Mouse (Mus musculus) C2C12 (cell line): ENCODE data around the gene Rpp38.
A peak's percentile ranks its signal among the peaks of the same experiment; 100 is the strongest.

Source experiments
- CEBPB ChIP-seq: IDR thresholded peaks from one replicate; pipeline ENCODE4 v1.6.1; 2011; ENCODE audit warnings: low read depth, mild to moderate bottlenecking, control low read depth, moderate library complexity
- CTCF ChIP-seq: IDR thresholded peaks from one replicate; pipeline ENCODE4 v1.5.1; 2011; ENCODE audit not compliant: control insufficient read depth, insufficient read depth, insufficient read length
- FOSL1 ChIP-seq: IDR thresholded peaks from one replicate; pipeline ENCODE4 v1.8.0; 2011; ENCODE audit warnings: mild to moderate bottlenecking, low read length; ENCODE audit not compliant: poor library complexity, insufficient read depth, severe bottlenecking
- MAX ChIP-seq: IDR thresholded peaks from one replicate; pipeline ENCODE4 v1.6.1; 2011; ENCODE audit warnings: mild to moderate bottlenecking, control low read depth
- MYOD1 ChIP-seq: IDR thresholded peaks from one replicate; pipeline ENCODE4 v1.6.1; 2011; ENCODE audit warnings: low read depth; ENCODE audit not compliant: control insufficient read depth, insufficient read length
- MYOG ChIP-seq: IDR thresholded peaks from one replicate; pipeline ENCODE4 v1.6.1; 2011; ENCODE audit not compliant: control insufficient read depth, insufficient read length; ENCODE audit errors: extremely low read depth
- USF1 ChIP-seq: IDR thresholded peaks from one replicate; pipeline ENCODE4 v1.6.1; 2011; ENCODE audit warnings: low read depth, mild to moderate bottlenecking, control low read depth, moderate library complexity

- no peak for TF ChIP-seq CEBPB
- peak; percentile 17 for TF ChIP-seq CTCF
- no peak for TF ChIP-seq USF1
- TF ChIP-seq MYOG: no peak
- TF ChIP-seq MAX: peak; percentile 70
- no peak for TF ChIP-seq FOSL1
- TF ChIP-seq MYOD1: no peak
These were observed 48.6 kb downstream of the Rpp38 start, which contains the start of gene Nmt2 for GRCm38 (mm10) chr2:3283602-3284472.
